In the genomic region with DNA sequence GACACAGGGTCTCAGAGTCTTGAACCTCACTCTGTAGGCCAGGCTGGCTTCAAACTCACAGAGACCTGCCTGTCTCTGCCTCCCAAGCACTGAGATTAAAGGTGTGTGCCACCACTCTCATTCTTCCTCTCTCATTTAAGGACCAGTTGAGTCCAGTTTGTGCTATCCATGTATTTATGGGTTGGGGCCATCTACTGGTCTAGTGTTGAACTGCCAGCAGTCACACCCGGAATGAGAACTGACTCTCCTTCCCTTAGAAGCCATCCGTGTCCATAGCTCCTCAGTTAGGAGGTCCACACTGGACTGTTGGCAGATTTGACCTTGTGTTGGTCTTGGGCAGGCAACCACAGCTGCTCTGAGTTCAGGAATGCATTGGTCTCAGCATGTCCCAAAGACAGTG, we compare ENCODE assay signal across 11 mouse cellular contexts. TPM values are rescaled to one million over a fixed set of nuclear protein-coding genes. Genes with fewer than 3 reads are reported as not detected.
DNase-seq lines count a peak whose midpoint lies in the region; ATAC-seq and TF ChIP-seq lines count a peak whose summit lies in the region.
"Had no signal": no experiment of that assay in that cellular context is flagged by ENCODE, and none has a peak within 500 bp of the region (broad histone marks: within the 10 kb centered on the region; RNA-seq: fewer than 3 reads in every experiment).

No protein-coding gene starts in this region.

- TF ChIP-seq CTCF in layer of hippocampus, adult 2 months (conservative IDR thresholded peaks at IDR 0.05): peak; percentile 75

- no peak overlapping the region for H3K4me3 ChIP-seq in layer of hippocampus, adult 2 months
- H3K4me3 ChIP-seq: neural tube, embryonic 12.5 days had no signal

- H3K27ac ChIP-seq in layer of hippocampus, adult 2 months: no peak overlapping the region
- H3K27ac ChIP-seq: neural tube, embryonic 12.5 days had no signal

- DNase-seq in CD4-positive, CD25-positive, alpha-beta regulatory T cell, adult 2 months (ENCODE audit: low read depth, low spot score): peak; percentile 3
- no peak for DNase-seq in layer of hippocampus, adult 2 months (ENCODE audit: low spot score in 2 of 2)
- no peak for DNase-seq in layer of hippocampus, postnatal 10 days (ENCODE audit: low spot score in 2 of 2)
- peak; percentile 30 to 32 for DNase-seq in adrenal gland, postnatal 36 days
- DNase-seq in ovary, postnatal 14 days (ENCODE audit: low spot score): no peak
- DNase-seq: layer of hippocampus, postnatal 36 days; right cerebral cortex, postnatal 25 days had no signal

- ATAC-seq in CD4-positive, CD25-positive, alpha-beta regulatory T cell, adult 4 months: no peak
- peak; percentile 95 for ATAC-seq in megakaryocyte progenitor cell, adult 5-6 weeks (replicated peaks; ENCODE audit: poor library complexity)
- no peak for ATAC-seq in erythroid progenitor cell, adult 5-6 weeks (replicated peaks; ENCODE audit: low FRiP score, poor library complexity, severe bottlenecking)

RNA-seq across cellular contexts. Expression of a gene that starts 4.8 kb away (rescaled TPM):
- not detected for polyA plus RNA-seq in CD4-positive, CD25-positive, alpha-beta regulatory T cell, adult 4 months (2017; shearing (Covaris generic))
- under 1 TPM in 1 of 2 experiments, not detected in 1; 0.49 TPM for total RNA-seq in layer of hippocampus, adult 2 months (2021)
- total RNA-seq in layer of hippocampus, postnatal 10 days (2021): under 1 TPM; 0.54 to 0.85 TPM
- 1 to 10 TPM in 1 of 2 experiments, under 1 TPM in 1; 0.72 to 1.0 TPM for total RNA-seq in adrenal gland, postnatal 36 days (2021)
- not detected in 2 replicates for total RNA-seq in megakaryocyte progenitor cell, adult 5-6 weeks (2015)
- not detected in 2 replicates for total RNA-seq in megakaryocyte progenitor cell, adult 5-6 weeks (2017)
- not detected in 2 replicates for total RNA-seq in erythroid progenitor cell, adult 5-6 weeks (2015; ENCODE audit: low replicate concordance)
- not detected in 2 replicates for total RNA-seq in erythroid progenitor cell, adult 5-6 weeks (2017; ENCODE audit: low replicate concordance)
- polyA plus RNA-seq: neural tube, embryonic 12.5 days had no signal

RNA-seq across cellular contexts. Expression of a gene that starts 52.7 kb away (rescaled TPM):
- 100 to 1,000 TPM; 381 to 398 TPM for polyA plus RNA-seq in CD4-positive, CD25-positive, alpha-beta regulatory T cell, adult 4 months (2017; shearing (Covaris generic))
- total RNA-seq in layer of hippocampus, adult 2 months (2021): 100 to 1,000 TPM; 167 to 173 TPM
- 100 to 1,000 TPM; 194 to 207 TPM for total RNA-seq in layer of hippocampus, postnatal 10 days (2021)
- 100 to 1,000 TPM; 202 to 252 TPM for total RNA-seq in adrenal gland, postnatal 36 days (2021)
- 335 and 348 TPM in 2 replicates for total RNA-seq in megakaryocyte progenitor cell, adult 5-6 weeks (2015)
- 660 and 918 TPM in 2 replicates for total RNA-seq in megakaryocyte progenitor cell, adult 5-6 weeks (2017)
- 74.6 and 75.0 TPM in 2 replicates for total RNA-seq in erythroid progenitor cell, adult 5-6 weeks (2015; ENCODE audit: low replicate concordance)
- 152 and 166 TPM in 2 replicates for total RNA-seq in erythroid progenitor cell, adult 5-6 weeks (2017; ENCODE audit: low replicate concordance)

Comparison
In these comparisons a context has a peak if more than half of its experiments do, and no peak if none do; other contexts are left out.
1. DNase-seq: peak in CD4-positive, CD25-positive, alpha-beta regulatory T cell, adult 2 months (single experiment) and adrenal gland, postnatal 36 days (2 of 2); none in layer of hippocampus, adult 2 months (0 of 2), layer of hippocampus, postnatal 10 days (0 of 2) and ovary, postnatal 14 days (single experiment).